Mouse (Mus musculus) cerebellum, adult 8-10 months (tissue): ENCODE data around the gene Etfb.
"Not testable (repeated sequence)": the region's sequence is repeated elsewhere in the genome, so short reads cannot be mapped to it uniquely, and the experiment has no call there.

Experiments
- DNase-seq: peaks from one replicate; pipeline ENCODE4 v3.0.0; 2022

Gene Etfb

GRCm38 (mm10) chr7:43443917-43444293 is at the start of gene Etfb, which contains the start of gene Gm45233:
TSS of gene Etfb (plus strand) at chr7:43444083.
TSS of gene Gm45233 (plus strand) at chr7:43444128.
- peak; percentile 90 for DNase-seq

GRCm38 (mm10) chr7:43399501-43399900 is 44.4 kb upstream of the Etfb start:
- no peak for DNase-seq

- DNase-seq = no peak
Observed at GRCm38 (mm10) chr7:43402718-43403117, 41.2 kb upstream of the Etfb start.

- no peak for DNase-seq
Observed at GRCm38 (mm10) chr7:43407573-43407972, 36.3 kb upstream of the Etfb start.

- no peak for DNase-seq
Observed at GRCm38 (mm10) chr7:43408131-43408553, 35.7 kb upstream of the Etfb start, which contains the start of gene Siglecg. TSS of gene Siglecg (plus strand) at chr7:43408204.

- no peak for DNase-seq
Observed at GRCm38 (mm10) chr7:43409084-43409483, 34.8 kb upstream of the Etfb start.

GRCm38 (mm10) chr7:43411724-43412123 is 32.2 kb upstream of the Etfb start:
- DNase-seq = not testable (repeated sequence)

- no peak for DNase-seq
Observed at GRCm38 (mm10) chr7:43417298-43417697, 26.6 kb upstream of the Etfb start.

GRCm38 (mm10) chr7:43422995-43423617 is 20.8 kb upstream of the Etfb start:
- DNase-seq = peak; percentile 78

GRCm38 (mm10) chr7:43423991-43424625 is 19.8 kb upstream of the Etfb start:
- DNase-seq = no peak

GRCm38 (mm10) chr7:43427406-43427805 is 16.5 kb upstream of the Etfb start, which contains the start of gene Lim2:
TSS of gene Lim2 (plus strand) at chr7:43427670.
- DNase-seq = no peak

GRCm38 (mm10) chr7:43429500-43429899 is 14.4 kb upstream of the Etfb start:
- DNase-seq = no peak

GRCm38 (mm10) chr7:43432891-43433290 is 11.0 kb upstream of the Etfb start:
- DNase-seq = no peak

GRCm38 (mm10) chr7:43434676-43435075 is 9.2 kb upstream of the Etfb start:
- DNase-seq = no peak

GRCm38 (mm10) chr7:43436341-43437255 is 7.3 kb upstream of the Etfb start, which contains the start of gene Nkg7:
TSS of gene Nkg7 (plus strand) at chr7:43437073.
- DNase-seq = no peak

- no peak for DNase-seq
Observed at GRCm38 (mm10) chr7:43438611-43439010, 5.3 kb upstream of the Etfb start.

GRCm38 (mm10) chr7:43440482-43440881 is 3.4 kb upstream of the Etfb start, which contains the start of gene Cldnd2:
TSS of gene Cldnd2 (plus strand) at chr7:43440782.
- DNase-seq = no peak

- DNase-seq = no peak
Observed at GRCm38 (mm10) chr7:43441071-43441470, 2.8 kb upstream of the Etfb start.

- no peak for DNase-seq
Observed at GRCm38 (mm10) chr7:43442684-43443083, 1.2 kb upstream of the Etfb start.

GRCm38 (mm10) chr7:43443126-43443916 is 562 bp upstream of the Etfb start:
- DNase-seq = peak; percentile 56

GRCm38 (mm10) chr7:43447801-43448200 is 3.9 kb downstream of the Etfb start:
- no peak for DNase-seq

GRCm38 (mm10) chr7:43448246-43448645 is 4.4 kb downstream of the Etfb start:
- no peak for DNase-seq
